Mouse (Mus musculus): ENCODE results near the gene Fignl1. TPM values are rescaled to one million over a fixed set of nuclear protein-coding genes. Genes with fewer than 3 reads are reported as not detected.

Gene Fignl1
- polyA plus RNA-seq, 1 experiment from 2014 or later = 76.2 TPM

DNA sequence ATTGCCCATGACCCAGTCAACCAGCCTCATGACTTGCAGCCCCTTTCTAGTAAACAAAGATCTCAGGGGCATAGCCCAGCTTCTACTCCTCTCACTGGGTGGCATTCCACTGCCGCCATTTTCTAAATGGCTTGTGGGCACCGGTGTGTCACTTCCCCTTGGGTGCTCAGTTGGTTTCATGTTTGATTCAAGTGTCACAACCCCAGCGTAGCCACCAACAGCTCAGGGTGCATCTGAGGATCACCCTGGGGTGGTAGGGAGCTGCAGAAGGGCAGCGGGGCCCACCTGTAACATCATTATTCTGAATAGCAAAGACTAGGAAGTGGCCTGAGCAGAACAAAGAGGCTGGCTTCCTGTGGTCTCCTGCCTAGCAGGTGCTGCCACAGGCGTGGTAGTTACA is 57.7 kb downstream of the Fignl1 start:
- no peaks in the 10 kb centered on the region for H3K4me1 ChIP-seq (ENCODE audit: control insufficient read depth, low read depth, low read length)
- peaks cover 43% of the 10 kb centered on the region for H3K36me3 ChIP-seq (ENCODE audit: control insufficient read depth, insufficient read depth)
- 76% methylated on average over 5 of the region's 5 CpGs for WGBS (ENCODE audit: insufficient replicate concordance)
- H3K9me3 ChIP-seq (replicated peaks; ENCODE audit: control insufficient read depth, low read length) = no peaks in the 10 kb centered on the region
- no peaks in the 10 kb centered on the region for H3K27me3 ChIP-seq (ENCODE audit: control insufficient read depth, insufficient read depth, low read depth, low read length)
- H3K27ac ChIP-seq (ENCODE audit: low read length) = no peak overlapping the region
- H3K9ac ChIP-seq (ENCODE audit: low read depth, low read length) = no peak overlapping the region
- no peak overlapping the region for H3K4me2 ChIP-seq (ENCODE audit: low read depth, low read length)
- no peak overlapping the region for H3K4me3 ChIP-seq (ENCODE audit: low read depth, low read length)
- no peak for ATAC-seq (ENCODE audit: low read depth)

DNA sequence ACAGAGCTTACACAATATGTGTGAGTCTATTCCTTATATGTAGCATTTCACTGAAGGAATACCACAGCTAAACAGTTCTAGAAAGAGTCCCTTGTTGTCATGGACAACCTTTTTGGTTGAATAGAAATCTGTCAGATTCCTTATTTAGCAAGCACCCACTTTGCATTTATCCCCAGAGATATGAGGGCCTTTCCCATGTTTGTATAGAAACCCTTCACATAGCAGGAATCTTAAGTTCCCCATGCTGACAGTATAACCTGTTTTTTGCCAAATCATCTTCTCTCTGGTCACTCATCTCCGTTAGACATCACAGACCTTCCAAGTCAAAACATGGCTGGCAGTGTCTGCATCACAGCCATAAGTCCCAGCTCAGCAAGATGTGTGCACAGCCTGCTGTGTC is 64.5 kb downstream of the Fignl1 start:
- 63% methylated on average over 1 of the region's 1 CpGs for WGBS (ENCODE audit: insufficient replicate concordance)
- H3K4me3 ChIP-seq (ENCODE audit: low read depth, low read length) = no peak overlapping the region
- no peaks in the 10 kb centered on the region for H3K9me3 ChIP-seq (replicated peaks; ENCODE audit: control insufficient read depth, low read length)
- H3K4me2 ChIP-seq (ENCODE audit: low read depth, low read length) = no peak overlapping the region
- no peak for ATAC-seq (ENCODE audit: low read depth)
- peaks cover 15% of the 10 kb centered on the region for H3K4me1 ChIP-seq (ENCODE audit: control insufficient read depth, low read depth, low read length)
- H3K9ac ChIP-seq (ENCODE audit: low read depth, low read length) = no peak overlapping the region
- H3K27ac ChIP-seq (ENCODE audit: low read length) = no peak overlapping the region
- no peaks in the 10 kb centered on the region for H3K27me3 ChIP-seq (ENCODE audit: control insufficient read depth, insufficient read depth, low read depth, low read length)
- H3K36me3 ChIP-seq (ENCODE audit: control insufficient read depth, insufficient read depth) = peaks cover 15% of the 10 kb centered on the region

DNA sequence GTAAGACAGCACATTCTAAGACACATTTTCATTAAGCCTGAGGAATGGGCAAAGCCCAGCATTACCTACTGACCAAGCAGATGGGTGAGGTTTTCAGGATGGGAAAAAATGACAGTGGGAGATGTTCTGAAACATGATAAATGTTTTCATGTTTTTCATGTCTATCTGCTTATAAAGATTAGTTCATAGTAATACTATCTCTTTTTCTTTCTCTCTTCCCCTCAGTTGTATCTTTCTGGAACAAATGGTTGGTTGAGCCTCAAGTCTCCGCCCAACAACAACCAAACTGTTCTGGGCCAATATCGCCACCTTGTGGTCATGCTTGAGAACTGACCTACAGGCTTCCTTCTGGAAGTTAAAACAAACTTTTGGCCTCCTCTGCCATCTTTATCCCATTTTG is 66.1 kb downstream of the Fignl1 start:
- 6% methylated on average over 2 of the region's 2 CpGs for WGBS (ENCODE audit: insufficient replicate concordance)
- H3K9me3 ChIP-seq (replicated peaks; ENCODE audit: control insufficient read depth, low read length) = no peaks in the 10 kb centered on the region
- H3K4me2 ChIP-seq (ENCODE audit: low read depth, low read length) = no peak overlapping the region
- H3K4me3 ChIP-seq (ENCODE audit: low read depth, low read length) = no peak overlapping the region
- no peaks in the 10 kb centered on the region for H3K27me3 ChIP-seq (ENCODE audit: control insufficient read depth, insufficient read depth, low read depth, low read length)
- H3K27ac ChIP-seq (ENCODE audit: low read length) = peak overlapping the region; percentile 88
- peaks cover 14% of the 10 kb centered on the region for H3K36me3 ChIP-seq (ENCODE audit: control insufficient read depth, insufficient read depth)
- ATAC-seq (ENCODE audit: low read depth) = peak; percentile 81
- no peak overlapping the region for H3K9ac ChIP-seq (ENCODE audit: low read depth, low read length)
- H3K4me1 ChIP-seq (ENCODE audit: control insufficient read depth, low read depth, low read length) = peaks cover 15% of the 10 kb centered on the region

DNA sequence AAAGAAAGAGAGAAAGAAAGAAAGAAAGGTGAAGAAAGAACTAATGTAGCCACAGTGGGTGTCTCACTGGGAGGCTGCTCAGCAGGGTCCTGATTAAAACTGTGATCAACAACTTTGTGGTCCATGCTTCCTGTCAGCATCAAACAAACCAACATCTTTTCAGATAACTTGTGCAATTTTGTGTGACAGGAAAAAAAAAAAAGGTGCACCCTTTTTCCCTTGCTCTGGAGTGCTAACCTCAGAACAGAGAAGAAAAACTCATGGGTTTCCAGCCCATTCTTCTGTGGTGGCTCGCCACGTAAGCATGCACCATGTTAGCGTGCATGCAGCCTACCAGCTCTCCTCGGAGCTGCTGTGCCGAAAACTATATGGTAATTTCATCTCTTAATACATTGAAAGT is 67.2 kb downstream of the Fignl1 start:
- peaks cover 9% of the 10 kb centered on the region for H3K36me3 ChIP-seq (ENCODE audit: control insufficient read depth, insufficient read depth)
- WGBS (ENCODE audit: insufficient replicate concordance) = 82% methylated on average over 5 of the region's 5 CpGs
- peak overlapping the region; percentile 74; the same call in 1 of the 2 replicates for H3K27ac ChIP-seq (ENCODE audit: low read length)

DNA sequence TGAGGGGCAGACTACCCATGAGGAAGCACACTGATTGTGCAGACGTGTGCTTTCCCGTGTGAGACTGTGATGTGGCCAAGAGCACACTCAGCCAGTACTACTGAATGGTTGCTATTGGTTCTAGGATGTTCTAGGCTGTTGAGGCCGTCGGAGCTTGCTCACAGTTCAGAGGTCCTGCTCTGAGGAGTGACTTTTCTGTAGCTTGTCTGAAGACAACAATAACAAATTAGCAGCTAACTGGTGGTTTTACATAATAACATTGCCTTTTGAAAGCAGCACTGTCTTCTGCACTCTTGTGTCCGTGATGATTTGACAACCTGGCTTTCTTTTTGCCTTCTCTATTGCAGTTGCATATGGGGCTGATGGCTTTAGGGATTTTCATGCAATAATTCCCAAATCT is 68.2 kb downstream of the Fignl1 start:
- peaks cover 24% of the 10 kb centered on the region for H3K4me1 ChIP-seq (ENCODE audit: control insufficient read depth, low read depth, low read length)
- no peak for ATAC-seq (ENCODE audit: low read depth)
- 64% methylated on average over 5 of the region's 5 CpGs for WGBS (ENCODE audit: insufficient replicate concordance)
- H3K9ac ChIP-seq (ENCODE audit: low read depth, low read length) = no peak overlapping the region
- peaks cover 6% of the 10 kb centered on the region for H3K36me3 ChIP-seq (ENCODE audit: control insufficient read depth, insufficient read depth)
- peak overlapping the region; percentile 46 for H3K27ac ChIP-seq (ENCODE audit: low read length)
- H3K9me3 ChIP-seq (replicated peaks; ENCODE audit: control insufficient read depth, low read length) = no peaks in the 10 kb centered on the region
- no peak overlapping the region for H3K4me2 ChIP-seq (ENCODE audit: low read depth, low read length)
- no peak overlapping the region for H3K4me3 ChIP-seq (ENCODE audit: low read depth, low read length)
- no peaks in the 10 kb centered on the region for H3K27me3 ChIP-seq (ENCODE audit: control insufficient read depth, insufficient read depth, low read depth, low read length)

More for the DNA sequence above, 67.2 kb downstream of the Fignl1 start:
- no peak overlapping the region for H3K4me2 ChIP-seq (ENCODE audit: low read depth, low read length)
- H3K27me3 ChIP-seq (ENCODE audit: control insufficient read depth, insufficient read depth, low read depth, low read length) = no peaks in the 10 kb centered on the region
- H3K4me1 ChIP-seq (ENCODE audit: control insufficient read depth, low read depth, low read length) = peaks cover 19% of the 10 kb centered on the region
- no peak overlapping the region for H3K4me3 ChIP-seq (ENCODE audit: low read depth, low read length)
- ATAC-seq (ENCODE audit: low read depth) = no peak
- no peaks in the 10 kb centered on the region for H3K9me3 ChIP-seq (replicated peaks; ENCODE audit: control insufficient read depth, low read length)
- H3K9ac ChIP-seq (ENCODE audit: low read depth, low read length) = no peak overlapping the region

- no peak overlapping the region for H3K9ac ChIP-seq (ENCODE audit: low read depth, low read length)
- no peaks in the 10 kb centered on the region for H3K9me3 ChIP-seq (replicated peaks; ENCODE audit: control insufficient read depth, low read length)
- H3K4me1 ChIP-seq (ENCODE audit: control insufficient read depth, low read depth, low read length) = peaks cover 39% of the 10 kb centered on the region
- no peak overlapping the region for H3K4me3 ChIP-seq (ENCODE audit: low read depth, low read length)
- no peak overlapping the region for H3K4me2 ChIP-seq (ENCODE audit: low read depth, low read length)
- no peak for ATAC-seq (ENCODE audit: low read depth)
- no peak overlapping the region; the same call in 1 of the 2 replicates for H3K27ac ChIP-seq (ENCODE audit: low read length)
- H3K27me3 ChIP-seq (ENCODE audit: control insufficient read depth, insufficient read depth, low read depth, low read length) = no peaks in the 10 kb centered on the region
- WGBS (ENCODE audit: insufficient replicate concordance) = 83% methylated on average over 3 of the region's 3 CpGs
- H3K36me3 ChIP-seq (ENCODE audit: control insufficient read depth, insufficient read depth) = peaks cover 3% of the 10 kb centered on the region
Observed at GRCm38 (mm10) chr11:11739054-11739453, 69.7 kb downstream of the Fignl1 start.

DNA sequence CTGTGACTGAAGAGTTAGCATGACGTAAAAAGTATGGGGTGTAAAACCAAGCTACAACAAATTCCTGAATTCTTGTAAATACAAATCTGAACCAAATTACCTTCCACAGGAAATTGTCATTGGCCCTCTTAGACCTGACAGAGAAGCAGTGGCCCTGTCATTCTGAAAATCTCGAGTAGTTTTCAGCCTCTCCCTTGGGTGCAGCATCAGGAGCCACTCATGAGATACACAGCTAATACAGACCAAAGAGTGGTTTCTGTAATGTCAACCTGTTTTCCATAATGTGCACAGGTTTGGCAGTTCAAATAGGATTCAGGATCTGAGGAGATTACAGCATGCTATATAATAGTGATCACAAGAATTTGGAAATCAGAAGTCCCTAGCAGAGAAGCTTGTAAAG is 71.2 kb downstream of the Fignl1 start:
- no peak for ATAC-seq (ENCODE audit: low read depth)
- Histone ChIP-seq H3K9me3 (replicated peaks; ENCODE audit: control insufficient read depth, low read length) (no peaks in the 10 kb centered on the region), H3K4me2 (ENCODE audit: low read depth, low read length) (no peak overlapping the region), H3K27ac (ENCODE audit: low read length) (no peak overlapping the region), H3K27me3 (ENCODE audit: control insufficient read depth, insufficient read depth, low read depth, low read length) (no peaks in the 10 kb centered on the region), H3K4me1 (ENCODE audit: control insufficient read depth, low read depth, low read length) (peaks cover 52% of the 10 kb centered on the region), H3K4me3 (ENCODE audit: low read depth, low read length) (no peak overlapping the region), H3K9ac (ENCODE audit: low read depth, low read length) (no peak overlapping the region), H3K36me3 (ENCODE audit: control insufficient read depth, insufficient read depth) (peaks cover 3% of the 10 kb centered on the region; the same call in 1 of the 2 replicates)
- 54% methylated on average over 2 of the region's 2 CpGs for WGBS (ENCODE audit: insufficient replicate concordance)

Other genes starting within 250 kb of the Fignl1 start
- not detected in 2 replicates for gene 4930512M02Rik, start 181.1 kb downstream of the Fignl1 start, polyA plus RNA-seq (2015; fragmentation: Nextera tagmentation; extraction: Ambion mirVana)
- 32.8 and 35.1 TPM in 2 replicates for gene Ikzf1, start 124.0 kb downstream of the Fignl1 start, polyA plus RNA-seq (2015; fragmentation: Nextera tagmentation; extraction: Ambion mirVana)
- 13.5 and 16.3 TPM in 2 replicates for gene Ddc, start 89.2 kb upstream of the Fignl1 start, polyA plus RNA-seq (2015; fragmentation: Nextera tagmentation; extraction: Ambion mirVana)
- gene Grb10, start 229.7 kb upstream of the Fignl1 start, polyA plus RNA-seq (2015; fragmentation: Nextera tagmentation; extraction: Ambion mirVana) = 209 and 240 TPM in 2 replicates